Mouse (Mus musculus): ENCODE measurements around the gene Gipc3.

Gene Gipc3

DNA sequence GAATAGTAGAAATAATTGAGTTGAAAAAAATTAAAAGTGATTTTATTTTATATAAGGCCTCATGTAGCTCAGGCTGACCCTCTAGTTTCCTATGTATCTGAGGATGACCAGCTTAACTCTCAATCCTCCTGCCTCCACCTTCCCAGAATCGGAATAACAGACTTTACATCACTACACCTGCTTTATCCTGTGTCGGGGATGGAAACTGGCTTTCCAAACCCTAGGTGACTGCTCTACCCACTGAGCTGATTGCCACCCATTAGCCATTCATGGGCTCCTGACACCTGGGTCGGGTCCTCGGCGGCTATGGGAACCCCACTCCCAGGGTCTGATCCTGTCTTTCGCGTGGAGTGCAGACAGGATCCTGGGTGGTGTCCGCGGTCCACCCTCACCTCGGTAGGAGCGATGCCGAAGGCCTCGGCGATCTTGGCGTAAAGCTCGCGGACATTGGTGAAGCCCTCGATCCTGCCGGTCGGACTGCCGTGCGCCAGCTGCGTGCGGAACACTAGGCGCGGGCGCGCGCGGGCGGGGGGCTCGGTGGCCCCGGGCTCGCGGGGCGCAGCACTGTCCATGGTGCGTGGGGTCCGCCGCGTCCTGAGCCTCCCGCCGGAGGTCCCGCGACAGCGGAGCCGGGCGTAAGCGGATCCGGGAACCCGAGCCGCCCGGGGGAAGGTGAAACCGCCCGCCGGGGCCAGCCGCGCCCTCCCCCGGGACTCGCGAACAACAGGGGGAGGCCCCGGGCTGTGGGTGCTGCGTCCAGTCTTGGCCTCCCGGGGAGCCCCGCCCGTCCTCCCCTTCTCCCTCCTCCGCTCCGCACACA lies at the start of gene Gipc3:
Gene Gipc3, minus strand, starts transcription at position 581 of the 820 bp plus-strand sequence.
- in situ Hi-C loops (cut with MboI; ENCODE audit: low sequenced_read_pairs) = loop anchor here (5.0 to 10.0 kb wide), 2 partner anchors 56 to 148 kb away; no protein-coding TSS in a partner anchor

DNA sequence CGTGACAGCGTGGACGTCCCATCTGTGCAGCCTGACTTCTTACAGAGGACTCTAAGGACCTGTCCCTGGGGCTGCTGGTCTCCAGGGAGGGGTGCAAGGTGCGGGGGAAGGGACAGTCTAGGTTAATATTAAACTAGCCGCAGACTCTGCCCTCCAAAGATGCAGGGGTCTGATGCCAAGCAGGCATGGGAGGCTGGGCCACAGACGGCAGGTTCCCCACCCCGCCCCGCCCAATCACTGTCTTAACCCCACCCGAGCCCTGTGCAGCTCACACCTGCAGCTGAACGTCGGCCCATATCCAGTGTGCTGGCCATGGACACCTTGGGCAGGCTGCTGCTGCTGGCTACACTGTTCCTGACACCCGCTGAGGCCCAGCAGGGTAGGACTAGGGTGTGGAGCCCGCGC lies 49.7 kb upstream of the Gipc3 start, which contains the start of gene Smim24:
Gene Smim24, plus strand, starts transcription at position 271 of the 405 bp plus-strand sequence.
- in situ Hi-C loops (cut with MboI; ENCODE audit: low sequenced_read_pairs) = no loop called here

DNA sequence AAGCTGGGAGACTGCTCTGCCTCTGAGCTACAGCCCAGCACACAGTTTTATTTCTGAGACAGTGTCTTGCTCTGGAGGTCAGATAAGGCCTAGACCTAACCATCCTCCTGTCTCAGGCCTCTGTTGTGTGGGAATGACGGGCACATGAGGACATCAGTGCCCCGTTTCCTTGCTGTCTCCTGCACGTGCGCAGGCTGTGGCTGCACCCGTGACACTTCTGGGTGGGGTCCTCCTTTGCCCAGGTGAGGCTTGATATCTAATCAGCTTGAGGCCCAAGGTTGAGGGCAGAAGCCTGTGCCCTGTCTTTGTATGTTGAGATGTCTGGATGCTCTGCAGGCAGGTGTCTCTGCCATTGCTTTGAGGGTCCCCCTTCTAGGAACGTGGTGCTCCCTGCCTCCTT lies 49.2 kb upstream of the Gipc3 start:
- in situ Hi-C loops (cut with MboI; ENCODE audit: low sequenced_read_pairs) = no loop called here

DNA sequence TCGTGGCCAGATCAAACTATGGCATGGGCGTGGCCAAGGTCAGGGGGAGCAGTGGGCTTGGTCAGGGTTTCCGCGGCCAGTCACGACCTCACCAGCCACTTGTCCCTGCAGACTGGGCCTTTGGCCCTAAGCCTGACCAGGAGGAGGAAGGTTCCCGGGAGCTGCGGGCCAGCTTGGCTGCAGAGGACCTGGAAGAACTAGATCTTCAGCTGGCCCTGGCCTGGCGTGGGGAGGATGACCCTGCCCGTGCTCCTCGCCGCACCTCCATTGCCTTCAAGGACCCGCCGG lies 47.6 kb upstream of the Gipc3 start:
- in situ Hi-C loops (cut with MboI; ENCODE audit: low sequenced_read_pairs) = no loop called here

DNA sequence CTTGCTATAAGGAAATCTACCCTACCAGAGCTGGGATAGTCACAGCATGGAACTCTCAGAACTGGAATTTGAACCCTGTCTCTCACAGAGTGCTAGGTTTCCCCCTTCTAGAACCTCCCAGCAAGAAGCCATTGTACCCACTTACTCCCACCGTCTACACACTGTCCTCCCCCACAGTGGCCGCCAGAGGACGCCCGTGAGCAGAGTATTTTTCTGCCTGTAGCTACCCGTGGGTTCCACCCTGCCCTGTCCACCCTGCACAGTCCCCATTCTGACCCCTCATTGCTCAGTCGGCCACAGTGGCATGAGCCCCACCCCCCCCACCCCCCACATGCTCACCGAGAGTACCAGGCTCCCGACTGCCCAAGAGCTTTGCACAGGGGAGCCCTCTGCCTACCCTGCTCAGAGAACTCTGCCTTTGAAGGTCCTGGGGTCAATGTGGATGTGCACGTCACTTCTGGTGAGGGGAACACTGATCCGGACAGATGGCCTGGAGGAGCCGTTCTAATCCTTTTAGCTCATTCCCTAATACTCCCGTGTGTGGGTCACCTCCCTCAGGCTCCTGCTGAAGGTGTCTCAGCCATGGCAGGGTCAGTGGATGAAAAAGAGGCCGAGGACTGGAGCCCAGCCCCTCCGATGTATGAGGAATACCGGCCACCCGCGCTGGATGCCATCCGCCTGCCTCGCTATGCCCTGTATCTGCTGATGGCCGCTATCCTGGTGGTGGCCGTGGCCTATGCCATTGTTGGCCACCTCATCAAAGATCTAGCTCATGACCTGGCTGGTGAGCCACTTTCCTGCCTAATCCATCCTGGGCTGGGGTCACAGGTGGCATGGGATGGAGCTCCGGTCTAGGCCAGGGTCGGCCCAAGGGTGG lies 47.0 kb upstream of the Gipc3 start:
- in situ Hi-C loops (cut with MboI; ENCODE audit: low sequenced_read_pairs) = no loop called here

DNA sequence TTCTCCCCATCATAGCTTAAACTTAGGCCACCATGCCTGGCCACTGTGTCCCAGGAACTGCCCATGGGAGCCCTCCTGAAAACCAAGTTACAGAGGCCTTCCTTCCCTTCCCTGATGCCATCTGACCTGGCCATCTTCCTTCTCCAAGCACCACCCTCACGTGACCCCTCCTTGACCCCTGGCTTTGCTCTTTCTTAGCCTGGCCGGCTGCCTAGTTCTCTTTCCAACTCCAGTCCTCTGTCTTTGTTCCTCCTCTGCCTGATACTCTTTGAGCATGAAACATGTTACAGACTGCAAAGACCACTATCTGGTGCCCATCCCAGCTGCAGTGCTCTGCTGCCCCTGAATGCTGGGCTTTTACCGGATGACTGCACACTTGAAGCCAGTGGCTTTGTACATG lies 46.3 kb upstream of the Gipc3 start:
- in situ Hi-C loops (cut with MboI; ENCODE audit: low sequenced_read_pairs) = no loop called here

DNA sequence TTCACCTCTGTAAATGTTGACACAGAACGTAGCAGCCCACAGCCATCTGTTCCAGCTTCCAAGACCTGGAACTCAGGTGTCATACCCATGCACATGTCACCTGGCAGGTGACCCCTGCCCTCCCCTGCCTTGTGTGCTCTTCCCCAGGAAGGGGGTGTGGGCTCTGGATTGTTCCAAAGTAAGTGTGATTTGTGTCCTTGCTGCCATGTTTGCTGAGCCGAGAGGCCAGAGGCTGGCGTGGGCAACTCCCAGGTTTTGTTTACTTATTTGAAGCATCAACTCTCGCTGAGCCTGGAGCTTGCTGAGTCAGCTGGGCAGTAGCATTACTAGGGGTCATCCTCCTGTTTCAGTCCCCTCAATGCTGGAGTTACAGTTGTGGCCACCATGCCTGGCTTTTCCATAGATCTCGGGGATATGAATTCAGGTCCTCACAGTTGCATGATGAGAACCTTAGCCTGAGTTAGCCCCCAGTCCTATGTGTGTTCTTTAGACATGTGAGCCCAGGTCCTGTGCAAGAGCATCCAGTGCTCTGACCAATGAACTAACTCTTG lies 45.5 kb upstream of the Gipc3 start, which contains the start of gene Gm48552:
Gene Gm48552, plus strand, starts transcription at position 501 of the 551 bp plus-strand sequence.
- in situ Hi-C loops (cut with MboI; ENCODE audit: low sequenced_read_pairs) = no loop called here

DNA sequence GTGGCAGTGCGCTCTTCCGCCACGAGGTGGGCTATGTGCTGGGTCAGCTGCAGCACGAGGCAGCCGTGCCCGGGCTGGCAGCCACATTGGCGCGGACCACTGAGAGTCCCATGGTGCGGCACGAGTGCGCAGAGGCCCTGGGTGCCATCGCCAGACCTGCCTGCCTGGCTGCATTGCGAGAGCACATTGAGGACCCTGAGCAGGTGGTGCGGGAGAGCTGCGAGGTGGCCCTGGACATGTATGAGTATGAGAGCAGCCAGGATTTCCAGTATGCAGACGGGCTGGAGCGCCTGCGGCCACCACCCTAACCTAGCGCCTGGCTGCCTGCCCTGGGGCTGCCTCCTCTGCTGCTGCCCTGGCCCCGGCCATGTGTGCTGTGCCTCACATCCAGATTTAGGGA lies 44.6 kb upstream of the Gipc3 start:
- in situ Hi-C loops (cut with MboI; ENCODE audit: low sequenced_read_pairs) = no loop called here

DNA sequence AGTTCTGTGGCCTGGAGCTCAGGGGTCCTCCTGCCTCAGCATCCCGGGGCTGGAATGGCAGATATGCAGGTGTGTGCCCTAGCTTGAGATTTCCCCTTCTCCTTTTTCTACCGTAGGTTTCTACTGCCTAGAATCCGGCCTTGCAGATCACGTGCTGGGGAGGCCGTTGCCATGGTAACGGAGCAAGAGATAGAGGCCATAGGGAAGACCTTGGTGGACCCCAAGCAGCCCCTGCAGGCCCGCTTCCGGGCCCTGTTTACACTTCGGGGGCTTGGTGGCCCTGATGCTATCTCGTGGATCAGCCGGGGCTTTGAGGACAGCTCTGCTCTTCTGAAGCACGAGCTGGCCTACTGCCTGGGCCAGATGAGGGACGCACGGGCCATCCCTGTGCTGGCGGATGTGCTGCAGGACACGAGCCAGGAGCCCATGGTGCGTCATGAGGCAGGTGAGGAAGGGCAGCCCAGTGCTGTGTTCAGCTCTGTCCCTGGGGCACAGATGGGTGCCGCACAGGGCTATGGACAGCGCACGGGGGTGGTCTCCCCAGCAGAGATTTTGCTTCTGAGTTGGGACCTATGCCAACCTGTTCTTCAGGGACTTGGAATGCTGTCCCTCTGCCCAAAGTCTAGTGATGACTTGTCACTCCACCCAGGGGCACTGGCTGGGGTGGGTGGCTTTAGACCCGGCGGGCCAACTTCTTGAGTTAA lies 42.7 kb upstream of the Gipc3 start:
- in situ Hi-C loops (cut with MboI; ENCODE audit: low sequenced_read_pairs) = no loop called here

DNA sequence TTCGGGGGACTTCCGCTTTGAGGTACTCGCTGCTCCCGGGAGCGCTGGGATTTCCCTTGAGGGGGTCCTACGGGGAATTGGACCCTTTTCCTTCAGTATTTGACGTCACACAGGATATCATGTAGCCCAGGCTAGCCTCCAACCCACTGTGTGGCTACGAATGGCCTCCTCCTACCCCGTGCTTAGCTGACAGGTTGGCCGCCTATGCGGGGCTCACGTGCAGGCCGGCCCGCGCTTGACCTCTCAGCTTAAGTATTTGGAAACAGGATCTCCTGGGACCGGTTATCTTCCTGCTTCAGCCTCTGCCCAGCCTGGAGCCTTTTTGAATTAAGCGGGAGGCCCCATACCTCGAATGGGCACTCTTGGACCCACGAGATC lies 41.5 kb upstream of the Gipc3 start:
- in situ Hi-C loops (cut with MboI; ENCODE audit: low sequenced_read_pairs) = no loop called here

DNA sequence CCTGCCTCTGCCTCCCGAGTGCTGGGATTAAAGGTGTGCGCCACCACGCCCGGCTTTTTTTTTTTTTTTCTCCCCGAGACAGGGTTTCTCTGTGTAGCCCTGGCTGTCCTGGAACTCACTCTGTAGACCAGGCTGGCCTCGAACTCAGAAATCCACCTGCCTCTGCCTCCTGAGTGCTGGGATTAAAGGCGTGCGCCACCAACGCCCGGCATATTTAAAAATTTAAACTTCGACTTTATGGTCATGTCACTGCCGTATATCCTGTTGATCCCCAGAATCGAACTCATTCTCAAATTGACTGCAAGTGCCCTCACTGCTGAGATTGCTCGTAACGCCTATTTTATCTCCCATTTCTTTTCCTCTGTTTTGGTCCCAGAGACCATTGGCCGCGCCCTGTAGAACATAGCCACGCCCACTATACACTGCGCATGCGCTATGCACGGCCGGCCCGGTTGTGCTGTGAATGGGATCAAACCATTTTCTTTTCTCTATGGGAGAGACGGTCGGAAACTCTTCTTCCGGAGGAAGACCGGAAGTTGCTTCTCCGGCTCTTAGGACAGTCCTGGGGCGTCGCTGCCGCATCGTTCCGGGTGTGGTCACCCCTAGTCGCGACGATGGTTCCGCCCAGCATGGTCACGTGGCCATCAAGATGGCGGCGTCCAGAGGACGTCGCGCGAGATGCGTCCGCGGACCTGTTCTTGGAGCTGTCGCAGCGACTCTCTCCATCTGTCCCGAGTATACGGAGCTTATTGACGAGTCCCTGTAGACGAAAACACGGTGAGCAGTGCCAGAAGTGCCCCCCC lies 40.9 kb upstream of the Gipc3 start, which contains the start of the genes Dohh and Gm48551:
Gene Dohh, plus strand, starts transcription at position 627 of the 803 bp plus-strand sequence.
Gene Gm48551, plus strand, starts transcription at position 665 of the 803 bp plus-strand sequence.
- in situ Hi-C loops (cut with MboI; ENCODE audit: low sequenced_read_pairs) = no loop called here

DNA sequence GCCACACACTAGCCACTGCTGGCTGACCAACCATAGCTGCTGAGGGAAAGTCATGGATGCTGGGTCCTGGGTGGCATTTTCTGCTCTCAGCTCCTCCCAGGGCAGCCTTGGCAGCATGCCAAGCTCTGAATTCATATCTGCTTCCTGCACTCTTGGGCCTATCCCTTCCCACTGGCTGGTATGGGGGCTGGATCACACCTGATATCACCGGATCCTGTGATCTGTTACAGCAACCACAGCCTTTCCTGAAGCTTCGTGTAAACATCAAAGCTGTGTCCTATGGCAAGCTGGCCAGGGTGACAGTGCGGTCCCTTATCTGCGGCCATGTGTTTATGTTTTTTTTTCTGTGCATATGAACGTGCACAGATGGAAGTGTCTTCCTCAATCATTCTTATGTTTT lies 39.0 kb upstream of the Gipc3 start:
- in situ Hi-C loops (cut with MboI; ENCODE audit: low sequenced_read_pairs) = no loop called here

DNA sequence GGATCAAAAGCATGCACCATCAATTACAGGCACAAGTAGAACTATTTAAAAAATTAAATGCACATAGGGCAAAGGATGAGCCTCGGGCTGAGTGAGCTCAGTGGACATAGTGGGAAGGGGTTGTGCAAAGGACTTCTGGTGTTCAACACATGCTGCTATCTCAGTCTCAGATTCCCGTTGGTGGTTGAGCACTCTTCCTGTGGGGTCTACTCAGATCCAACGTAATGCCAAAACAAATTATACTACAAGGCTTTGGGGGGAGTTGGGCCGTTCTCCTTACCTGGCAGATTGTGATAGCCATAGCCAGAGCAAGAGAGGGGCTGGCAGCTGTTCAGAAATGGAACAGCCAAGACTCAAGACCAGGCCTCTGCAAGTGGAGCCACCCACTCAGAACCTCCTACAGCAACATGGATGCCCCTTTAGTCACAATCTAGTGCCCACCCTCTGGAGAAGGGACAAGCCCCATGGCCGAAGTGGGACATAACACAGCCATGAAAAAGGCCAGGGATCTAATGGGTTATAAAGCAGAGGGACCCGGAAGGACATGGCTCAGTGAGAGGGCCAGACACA lies 36.8 kb upstream of the Gipc3 start:
- in situ Hi-C loops (cut with MboI; ENCODE audit: low sequenced_read_pairs) = no loop called here

DNA sequence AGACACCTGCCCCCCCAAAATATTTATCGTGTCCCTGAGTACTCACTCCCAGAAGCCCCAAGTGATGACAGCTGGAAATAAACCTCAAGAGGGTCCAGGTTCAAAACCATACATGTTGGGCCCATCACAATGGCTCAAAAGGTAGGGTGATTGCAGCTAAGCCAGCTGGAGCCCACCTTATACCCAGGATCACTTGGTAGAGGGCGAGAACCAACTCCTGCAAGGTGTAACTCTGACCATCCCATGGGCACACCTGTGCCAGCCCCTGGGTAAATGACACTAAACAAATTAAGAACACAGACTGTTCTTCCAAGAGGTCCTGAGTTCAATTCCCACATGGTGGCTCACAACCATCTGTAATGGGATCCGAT lies 36.1 kb upstream of the Gipc3 start:
- in situ Hi-C loops (cut with MboI; ENCODE audit: low sequenced_read_pairs) = no loop called here

DNA sequence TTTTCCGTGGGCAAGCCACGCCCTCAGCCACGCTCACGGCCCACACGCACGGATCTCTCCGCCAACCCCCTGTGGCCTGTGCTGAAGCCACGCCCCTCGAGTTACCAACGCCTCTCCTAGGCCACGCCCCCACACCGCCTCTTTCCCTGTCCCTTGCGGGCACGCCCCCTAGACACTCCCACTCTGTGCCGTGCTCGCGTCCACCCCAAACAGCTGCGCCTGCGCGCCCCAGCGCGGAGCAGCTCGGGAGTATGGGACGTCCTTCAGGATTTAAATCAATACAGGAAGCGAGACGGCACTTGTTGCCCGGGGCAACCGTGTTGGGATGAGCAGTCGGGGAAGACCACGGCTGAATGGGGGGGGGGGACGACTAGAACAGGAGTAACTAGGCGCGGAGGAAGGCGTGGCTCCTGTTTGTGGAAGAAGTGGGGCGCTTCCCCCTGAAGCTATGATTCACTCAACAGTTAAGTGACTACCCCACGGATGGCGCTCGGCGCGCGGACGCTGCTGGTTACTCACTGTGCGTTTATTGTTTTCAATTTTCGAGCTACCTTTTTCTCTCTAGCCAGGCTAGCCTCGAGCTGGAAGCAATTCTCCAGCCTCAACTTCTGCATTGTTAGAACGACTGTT lies 35.6 kb upstream of the Gipc3 start:
- in situ Hi-C loops (cut with MboI; ENCODE audit: low sequenced_read_pairs) = no loop called here

DNA sequence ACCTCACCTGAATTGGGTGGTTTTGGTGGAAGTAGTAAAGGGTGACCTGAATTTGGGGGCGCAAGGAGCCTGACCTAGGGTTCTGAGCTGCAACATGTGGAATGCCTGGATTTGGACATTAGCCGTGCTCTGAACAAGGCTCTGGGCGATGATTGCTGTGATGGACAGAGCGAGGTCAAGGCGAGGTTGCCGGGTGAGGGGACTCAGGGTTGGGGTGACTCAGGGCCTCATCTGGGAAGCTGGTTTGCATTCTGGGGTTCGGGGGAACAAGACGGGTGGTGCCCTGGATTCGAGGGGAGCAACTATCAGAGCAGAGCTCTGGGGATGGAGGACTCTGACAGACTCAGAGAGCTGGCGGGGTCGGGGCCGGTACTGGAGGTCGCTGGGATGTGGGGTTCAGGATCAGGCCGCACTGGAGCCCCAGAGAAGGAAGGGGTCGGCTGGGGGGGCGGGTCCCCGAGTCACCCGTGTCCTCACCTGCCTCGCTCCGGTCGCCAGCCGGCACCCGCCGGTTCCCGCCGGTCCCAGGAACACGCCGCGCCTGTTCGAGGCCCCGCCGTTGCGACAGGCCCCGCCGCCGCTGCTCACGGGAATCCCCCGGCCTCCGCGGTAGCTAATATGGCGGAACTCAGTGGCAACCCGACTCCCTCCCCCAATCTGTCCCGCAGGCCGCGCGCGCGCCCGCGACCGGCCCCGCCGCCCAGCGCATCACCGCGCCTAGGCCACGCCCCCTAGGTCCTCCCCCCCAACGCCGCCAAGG lies 34.9 kb upstream of the Gipc3 start, which contains the start of gene Fzr1:
Gene Fzr1, minus strand, starts transcription at position 724 of the 760 bp plus-strand sequence.
- in situ Hi-C loops (cut with MboI; ENCODE audit: low sequenced_read_pairs) = no loop called here

DNA sequence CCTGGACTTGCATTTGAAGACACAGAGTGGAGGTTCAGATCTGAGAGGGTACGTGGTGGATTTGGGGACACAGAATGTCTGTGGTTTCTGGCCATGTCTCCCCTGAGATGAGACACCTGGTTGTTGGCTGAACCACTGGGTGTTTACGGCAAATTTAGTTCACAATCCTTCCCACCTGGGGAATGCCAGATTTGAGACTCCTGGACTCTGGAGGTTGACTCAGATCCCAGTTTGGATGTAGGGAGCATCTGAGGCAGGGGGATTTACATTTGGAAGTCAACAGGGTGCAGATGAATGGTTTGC lies 34.2 kb upstream of the Gipc3 start:
- in situ Hi-C loops (cut with MboI; ENCODE audit: low sequenced_read_pairs) = no loop called here

DNA sequence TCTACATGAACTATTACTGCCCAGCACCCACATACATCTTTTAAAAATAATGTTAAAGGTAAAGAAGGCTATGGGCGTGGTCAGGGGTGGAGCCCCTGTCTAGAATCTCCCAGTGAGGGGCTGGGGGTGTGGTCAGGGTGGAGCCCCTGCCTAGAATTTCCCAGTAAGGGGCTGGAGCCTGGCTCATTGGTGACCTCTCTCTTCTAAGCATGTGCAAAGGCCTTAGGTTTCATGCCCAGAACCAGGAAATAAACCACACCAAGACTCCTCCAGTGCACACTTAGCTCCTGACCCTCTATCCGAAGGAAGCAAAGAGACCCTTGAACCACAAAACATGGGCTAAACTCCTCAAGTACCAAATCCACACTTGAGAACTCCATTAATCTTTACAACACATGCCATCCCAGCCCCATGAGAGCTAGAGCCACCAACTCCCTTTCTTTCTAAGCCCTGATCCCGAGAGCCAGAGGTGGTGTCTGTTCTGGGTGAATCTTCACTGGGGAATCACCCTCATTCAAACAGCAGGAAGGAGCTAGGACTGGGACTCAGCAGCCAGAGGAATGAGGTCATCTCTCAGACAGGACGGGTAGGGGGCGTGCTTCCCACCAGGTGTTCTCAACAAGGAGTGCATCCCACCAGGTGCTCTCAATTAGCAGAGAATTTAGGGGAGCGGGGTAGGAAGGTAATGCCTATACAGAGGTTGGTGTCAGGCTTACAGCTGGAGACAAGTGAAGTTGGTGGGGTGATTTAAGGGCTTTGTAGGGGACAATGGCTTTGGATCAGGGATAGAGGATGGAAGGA lies 33.7 kb upstream of the Gipc3 start:
- in situ Hi-C loops (cut with MboI; ENCODE audit: low sequenced_read_pairs) = no loop called here
